Mouse (Mus musculus) G1E (cell line): ENCODE measurements around the gene Myoc. TPM values are rescaled to one million over a fixed set of nuclear protein-coding genes. Genes with fewer than 3 reads are reported as not detected.

Experiments
- ATAC-seq: 2 replicates; pipeline ENCODE4 v1.8.0; 2016; ENCODE audit warnings: mild to moderate bottlenecking; ENCODE audit not compliant: insufficient number of reproducible peaks, poor library complexity, low FRiP score, severe bottlenecking; ENCODE audit errors: extremely low read depth
- DNase-seq: peaks from one replicate; pipeline ENCODE4 v3.0.0; 2012; ENCODE audit warnings: low spot score
- H3K27me3 ChIP-seq: 2 replicates; pipeline ENCODE4 v1.6.1; 2012; ENCODE audit warnings: mild to moderate bottlenecking, low read length, inconsistent platforms; ENCODE audit not compliant: insufficient read depth
- H3K36me3 ChIP-seq: replicated peaks from 2 replicates; pipeline ENCODE3; 2012; ENCODE audit warnings: mild to moderate bottlenecking, inconsistent platforms
- H3K4me1 ChIP-seq: 2 replicates; pipeline ENCODE4 v1.6.1; 2012; ENCODE audit warnings: low read depth, low read length, inconsistent platforms, mixed read lengths; ENCODE audit not compliant: insufficient read depth
- H3K4me3 ChIP-seq: 2 replicates; pipeline ENCODE4 v1.5.1; 2012; ENCODE audit warnings: low read depth, mild to moderate bottlenecking, inconsistent platforms, low read length, moderate library complexity, mixed read lengths
- H3K9me3 ChIP-seq: replicated peaks from 2 replicates; pipeline ENCODE4 v1.6.1; 2012; ENCODE audit warnings: inconsistent platforms
- CTCF ChIP-seq: IDR thresholded peaks from 2 replicates; pipeline ENCODE4 v1.5.1; 2012; ENCODE audit warnings: low read depth, low read length, inconsistent platforms, mixed read lengths
- GATA1 ChIP-seq: IDR thresholded peaks from 2 replicates; pipeline ENCODE4 v1.6.1; 2012; ENCODE audit warnings: borderline replicate concordance, low read length, inconsistent platforms, mixed read lengths
- GATA2 ChIP-seq: IDR thresholded peaks from 2 replicates; pipeline ENCODE4 v1.6.1; 2012; ENCODE audit warnings: low read depth, low read length, inconsistent platforms, borderline replicate concordance
- POLR2AphosphoS5 ChIP-seq: IDR thresholded peaks from 2 replicates; pipeline ENCODE4 v1.6.1; 2012; ENCODE audit warnings: low read depth, low read length, inconsistent platforms; ENCODE audit not compliant: insufficient replicate concordance
- TAL1 ChIP-seq: conservative IDR thresholded peaks from 2 replicates; pipeline ENCODE4 v1.6.1; 2012; ENCODE audit warnings: low read depth, low read length, inconsistent platforms, mixed read lengths
- polyA plus RNA-seq: library from polyadenylated mRNA; stranded (reverse); fragments of >175 nt; gene quantifications from 2 replicates; pipeline ENCODE4 v1.2.3, GENCODE M21; 2012
- total RNA-seq, 2 experiments: library from RNA; stranded (forward) in 1 of 2; stranded (reverse) in 1 of 2; fragments of 200-1000 nt in 1 of 2; fragments of >200 nt in 1 of 2; fragmentation: Nextera tagmentation in 1 of 2; gene quantifications; 2 replicates each; pipeline ENCODE4 v1.2.3; 2014 to 2017

Gene Myoc
- total and polyA plus RNA-seq, 3 experiments: 0.11 TPM; not detected in 2

- H3K27me3 ChIP-seq: peaks cover 36% of the 10 kb centered on the region
- H3K36me3 ChIP-seq: no peaks in the 10 kb centered on the region
- ATAC-seq: no peak
- DNase-seq: no peak
- no peaks in the 10 kb centered on the region for H3K4me1 ChIP-seq
- no peak overlapping the region for H3K4me3 ChIP-seq
- TF ChIP-seq GATA1 (no peak), POLR2AphosphoS5 (no peak), GATA2 (no peak), TAL1 (no peak), CTCF (no peak)
- H3K9me3 ChIP-seq: no peaks in the 10 kb centered on the region
These were observed 2.4 kb upstream of the Myoc start for GRCm38 (mm10) chr1:162636516-162636915.

GRCm38 (mm10) chr1:162638535-162638934, 420 bp upstream of the Myoc start:
- no peak for DNase-seq
- no peak for TF ChIP-seq TAL1
- TF ChIP-seq POLR2AphosphoS5: no peak
- no peak for TF ChIP-seq GATA2
- TF ChIP-seq GATA1: no peak
- ATAC-seq: no peak
- Histone ChIP-seq H3K4me3 (no peak overlapping the region), H3K9me3 (no peaks in the 10 kb centered on the region), H3K4me1 (no peaks in the 10 kb centered on the region), H3K36me3 (no peaks in the 10 kb centered on the region), H3K27me3 (peaks cover 47% of the 10 kb centered on the region)

DNA sequence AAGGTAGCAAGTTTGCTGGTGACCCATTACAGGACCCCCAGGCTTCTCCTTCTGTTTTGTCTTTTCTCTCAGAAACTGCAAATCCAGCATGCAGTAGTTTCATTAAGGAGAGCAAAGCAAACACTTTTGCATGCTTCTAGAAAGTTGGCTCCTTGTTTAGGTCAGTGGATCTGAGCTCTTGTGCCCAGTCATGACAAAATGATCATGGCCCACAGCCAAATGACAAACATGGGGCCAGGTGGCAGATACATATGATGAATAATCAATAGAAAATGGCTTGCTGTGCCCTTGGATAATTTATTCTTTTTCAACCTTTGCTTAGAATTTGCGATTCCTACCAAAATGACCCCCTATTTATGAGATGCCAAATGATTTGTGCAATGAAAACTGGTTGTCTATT, 906 bp downstream of the Myoc start:
- DNase-seq (no peak), ATAC-seq (no peak)
- peaks cover 53% of the 10 kb centered on the region for H3K27me3 ChIP-seq
- no peaks in the 10 kb centered on the region for H3K4me1 ChIP-seq
- H3K4me3 ChIP-seq: no peak overlapping the region
- no peak for TF ChIP-seq POLR2AphosphoS5
- no peak for TF ChIP-seq GATA2
- no peak for TF ChIP-seq GATA1
- H3K36me3 ChIP-seq: no peaks in the 10 kb centered on the region
- H3K9me3 ChIP-seq: no peaks in the 10 kb centered on the region

- ATAC-seq (no peak), DNase-seq (no peak)
- Histone ChIP-seq H3K4me1 (no peaks in the 10 kb centered on the region), H3K9me3 (no peaks in the 10 kb centered on the region), H3K36me3 (no peaks in the 10 kb centered on the region), H3K4me3 (no peak overlapping the region), H3K27me3 (peaks cover 39% of the 10 kb centered on the region)
- TF ChIP-seq POLR2AphosphoS5: no peak
- no peak for TF ChIP-seq GATA1
- TF ChIP-seq TAL1: no peak
- no peak for TF ChIP-seq GATA2
- TF ChIP-seq CTCF: no peak
These were observed 3.6 kb downstream of the Myoc start for GRCm38 (mm10) chr1:162642591-162642990.

DNA sequence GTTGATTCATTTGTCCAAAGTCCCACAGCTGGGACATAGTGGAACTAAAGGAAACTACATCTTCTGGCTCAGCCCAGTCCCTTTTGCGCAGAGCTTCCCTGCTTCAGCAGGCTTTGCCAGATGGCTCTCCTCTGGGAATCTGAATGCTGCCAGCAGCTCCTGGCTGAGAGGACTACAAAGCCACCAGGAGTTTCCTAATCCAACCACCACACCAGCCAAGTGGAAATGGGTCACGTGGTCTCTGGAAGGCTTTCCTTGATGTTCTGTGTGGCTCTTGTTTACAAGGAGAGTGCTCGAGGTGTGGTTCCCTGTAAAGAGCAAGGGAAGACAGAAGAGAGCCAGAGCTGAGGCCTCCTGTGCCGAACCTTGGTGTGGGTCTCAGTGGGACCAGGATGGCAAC, 4.8 kb downstream of the Myoc start:
- no peak for DNase-seq
- TF ChIP-seq POLR2AphosphoS5 (no peak), GATA1 (no peak), CTCF (no peak), GATA2 (no peak), TAL1 (no peak)
- Histone ChIP-seq H3K4me3 (no peak overlapping the region), H3K36me3 (no peaks in the 10 kb centered on the region), H3K4me1 (no peaks in the 10 kb centered on the region), H3K9me3 (no peaks in the 10 kb centered on the region), H3K27me3 (peaks cover 39% of the 10 kb centered on the region)
- no peak for ATAC-seq

DNA sequence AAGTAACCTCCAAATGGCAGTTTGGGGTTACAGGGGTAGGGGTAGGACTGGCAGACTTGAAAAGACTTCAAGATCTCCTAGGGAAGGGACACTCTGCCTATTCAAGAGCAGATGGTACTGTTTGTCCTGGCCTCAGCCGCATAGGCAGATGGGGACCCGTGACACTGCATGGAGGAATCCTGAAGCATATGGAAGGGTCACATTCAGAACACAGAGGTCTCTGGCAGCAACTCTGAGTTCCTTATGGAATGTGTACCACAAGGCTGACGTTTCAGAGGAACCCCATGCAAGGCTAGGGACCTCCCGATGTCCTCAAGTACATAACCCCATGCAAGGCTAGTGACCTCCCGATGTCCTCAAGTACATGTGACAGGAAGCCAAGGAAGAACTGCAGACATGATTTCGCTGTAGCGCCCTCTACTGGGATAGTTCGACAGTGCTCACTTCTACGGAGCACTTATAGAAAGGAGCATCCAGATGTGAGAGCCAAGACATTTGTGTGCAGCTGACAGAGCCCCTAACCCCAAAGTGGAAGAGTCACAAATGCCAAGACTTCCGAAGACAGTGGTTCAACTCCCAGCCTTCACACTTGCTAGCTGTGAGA, 7.2 kb downstream of the Myoc start:
- Histone ChIP-seq H3K27me3 (peaks cover 36% of the 10 kb centered on the region), H3K9me3 (no peaks in the 10 kb centered on the region), H3K36me3 (no peaks in the 10 kb centered on the region), H3K4me1 (no peaks in the 10 kb centered on the region), H3K4me3 (no peak overlapping the region)
- DNase-seq (no peak), ATAC-seq (no peak)
- TF ChIP-seq TAL1 (no peak), CTCF (no peak), GATA1 (no peak), GATA2 (no peak), POLR2AphosphoS5 (no peak)
